ENCODE assay signal across 24 mouse cellular contexts in the genomic region with DNA sequence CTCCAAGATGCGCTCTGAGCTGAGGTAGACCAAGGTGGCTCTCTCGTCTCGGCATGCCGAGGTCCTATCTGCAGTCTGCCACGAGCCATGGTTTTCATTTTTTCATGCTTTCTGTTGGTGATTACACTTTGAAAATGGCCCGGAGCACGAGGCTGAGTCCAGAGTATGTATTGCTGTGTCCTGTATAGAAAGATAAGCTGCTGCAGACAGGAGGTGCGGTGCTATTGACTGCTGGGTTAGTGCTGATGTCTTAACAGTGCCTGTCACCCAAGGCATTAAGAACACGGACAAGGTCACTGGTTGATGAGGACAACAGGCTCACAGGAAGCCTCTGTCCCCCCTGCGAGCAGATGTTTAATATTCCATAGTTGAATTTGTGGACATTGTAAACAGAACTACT. TPM values are rescaled to one million over a fixed set of nuclear protein-coding genes. Genes with fewer than 3 reads are reported as not detected.
DNase-seq lines count a peak whose midpoint lies in the region; ATAC-seq and TF ChIP-seq lines count a peak whose summit lies in the region.
"Had no signal": no experiment of that assay in that cellular context is flagged by ENCODE, and none has a peak within 500 bp of the region (broad histone marks: within the 10 kb centered on the region; RNA-seq: fewer than 3 reads in every experiment).

No protein-coding gene starts in this region.

- TF ChIP-seq CTCF in intestine, postnatal 0 days (IDR thresholded peaks at IDR 0.05; ENCODE audit: low read depth): no peak

- H3K9ac ChIP-seq in heart, embryonic 15.5 days: no peak overlapping the region
- H3K9ac ChIP-seq in intestine, embryonic 15.5 days: no peak overlapping the region
- H3K9ac ChIP-seq in intestine, postnatal 0 days (ENCODE audit: low read depth, low read length): no peak overlapping the region
- H3K9ac ChIP-seq in liver, embryonic 15.5 days: no peak overlapping the region
- H3K9ac ChIP-seq: forebrain, embryonic 13.5 days; hindbrain, embryonic 12.5 days; lung, embryonic 15.5 days; midbrain, embryonic 12.5 days; neural tube, embryonic 12.5 days had no signal

- DNase-seq in heart, adult 18-20 months: no peak
- no peak for DNase-seq in spleen, adult 12 weeks (ENCODE audit: low spot score)
- DNase-seq in adrenal gland, postnatal 25 days: no peak
- DNase-seq: adrenal gland, adult 2 months; B cell, adult 2 months; gastrocnemius, postnatal 10 days; heart, postnatal 36 days; right cerebral cortex, adult 18-20 months; thymus, adult 2 months; thymus, postnatal 4 days had no signal

- H3K4me3 ChIP-seq in heart, embryonic 15.5 days: no peak overlapping the region
- H3K4me3 ChIP-seq in intestine, embryonic 15.5 days (replicated peaks): no peak overlapping the region
- H3K4me3 ChIP-seq in intestine, postnatal 0 days (ENCODE audit: low read depth, low read length): no peak overlapping the region
- H3K4me3 ChIP-seq in liver, embryonic 15.5 days (replicated peaks): no peak overlapping the region
- H3K4me3 ChIP-seq: forebrain, embryonic 13.5 days; hindbrain, embryonic 12.5 days; layer of hippocampus, adult 2 months; lung, embryonic 15.5 days; midbrain, embryonic 12.5 days; myocyte; neural tube, embryonic 12.5 days had no signal

- H3K4me1 ChIP-seq in heart, embryonic 15.5 days (replicated peaks): peaks cover 5% of the 10 kb centered on the region
- H3K4me1 ChIP-seq in intestine, embryonic 15.5 days (replicated peaks): no peaks in the 10 kb centered on the region
- no peaks in the 10 kb centered on the region for H3K4me1 ChIP-seq in intestine, postnatal 0 days (replicated peaks; ENCODE audit: control insufficient read depth, insufficient read depth, low read length)
- peaks cover 11% of the 10 kb centered on the region; the same call in 1 of the 2 replicates for H3K4me1 ChIP-seq in liver, embryonic 15.5 days (replicated peaks)
- H3K4me1 ChIP-seq: forebrain, embryonic 13.5 days; hindbrain, embryonic 12.5 days; lung, embryonic 15.5 days; midbrain, embryonic 12.5 days; neural tube, embryonic 12.5 days had no signal

- no peak for ATAC-seq in heart, embryonic 15.5 days (replicated peaks; ENCODE audit: insufficient number of reproducible peaks, insufficient read depth, low FRiP score, low read depth)
- 0 out of 2 replicates have a peak, but pooled peaks have one; percentile 25 for ATAC-seq in intestine, embryonic 15.5 days
- ATAC-seq in intestine, postnatal 0 days: peak; percentile 70
- ATAC-seq in liver, embryonic 15.5 days (ENCODE audit: insufficient read depth): peak; percentile 46; the same call in 1 of the 2 replicates
- ATAC-seq: activated CD4-positive, CD25-positive, alpha-beta regulatory T cell, adult 4 months; forebrain, embryonic 13.5 days; hindbrain, postnatal 0 days had no signal

- H3K4me2 ChIP-seq in heart, embryonic 15.5 days: no peak overlapping the region
- H3K4me2 ChIP-seq in intestine, embryonic 15.5 days (replicated peaks): no peak overlapping the region
- peak overlapping the region; percentile 37 for H3K4me2 ChIP-seq in intestine, postnatal 0 days (replicated peaks; ENCODE audit: low read depth)
- H3K4me2 ChIP-seq in liver, embryonic 15.5 days: no peak overlapping the region
- H3K4me2 ChIP-seq: forebrain, embryonic 13.5 days; hindbrain, embryonic 12.5 days; lung, embryonic 15.5 days; midbrain, embryonic 12.5 days; neural tube, embryonic 12.5 days had no signal

- WGBS in heart, embryonic 15.5 days: 60% methylated on average over 10 of the region's 10 CpGs
- WGBS in intestine, embryonic 15.5 days: 75% methylated on average over 10 of the region's 10 CpGs
- 59% methylated on average over 10 of the region's 10 CpGs for WGBS in intestine, postnatal 0 days
- WGBS in liver, embryonic 15.5 days (ENCODE audit: insufficient replicate concordance): 56% methylated on average over 10 of the region's 10 CpGs

- no peaks in the 10 kb centered on the region for H3K9me3 ChIP-seq in heart, embryonic 15.5 days (replicated peaks)
- no peaks in the 10 kb centered on the region for H3K9me3 ChIP-seq in intestine, embryonic 15.5 days
- H3K9me3 ChIP-seq in intestine, postnatal 0 days (ENCODE audit: control insufficient read depth): no peaks in the 10 kb centered on the region
- H3K9me3 ChIP-seq in liver, embryonic 15.5 days (replicated peaks): no peaks in the 10 kb centered on the region
- H3K9me3 ChIP-seq: forebrain, embryonic 13.5 days; hindbrain, embryonic 12.5 days; lung, embryonic 15.5 days; midbrain, embryonic 12.5 days; neural tube, embryonic 12.5 days had no signal

- H3K36me3 ChIP-seq in heart, embryonic 15.5 days: peaks cover 82% of the 10 kb centered on the region
- peaks cover 29% of the 10 kb centered on the region for H3K36me3 ChIP-seq in intestine, embryonic 15.5 days
- peaks cover 83% of the 10 kb centered on the region for H3K36me3 ChIP-seq in intestine, postnatal 0 days (ENCODE audit: control insufficient read depth, insufficient read depth)
- H3K36me3 ChIP-seq in liver, embryonic 15.5 days (replicated peaks): peaks cover 94% of the 10 kb centered on the region

- no peaks in the 10 kb centered on the region for H3K27me3 ChIP-seq in heart, embryonic 15.5 days
- H3K27me3 ChIP-seq in intestine, embryonic 15.5 days (replicated peaks): no peaks in the 10 kb centered on the region
- H3K27me3 ChIP-seq in intestine, postnatal 0 days (replicated peaks; ENCODE audit: control insufficient read depth, insufficient read depth, low read length): no peaks in the 10 kb centered on the region
- H3K27me3 ChIP-seq in liver, embryonic 15.5 days: no peaks in the 10 kb centered on the region
- H3K27me3 ChIP-seq: forebrain, embryonic 13.5 days; hindbrain, embryonic 12.5 days; lung, embryonic 15.5 days; midbrain, embryonic 12.5 days; neural tube, embryonic 12.5 days had no signal

- H3K27ac ChIP-seq in heart, embryonic 15.5 days: 0 out of 2 replicates have a peak overlapping the region, but pooled peaks have one; percentile 2
- no peak overlapping the region for H3K27ac ChIP-seq in intestine, embryonic 15.5 days
- peak overlapping the region; percentile 64 for H3K27ac ChIP-seq in intestine, postnatal 0 days (ENCODE audit: low read depth, low read length)
- H3K27ac ChIP-seq in liver, embryonic 15.5 days (replicated peaks): no peak overlapping the region
- H3K27ac ChIP-seq: forebrain, embryonic 13.5 days; hindbrain, embryonic 12.5 days; hindbrain, postnatal 0 days; layer of hippocampus, adult 2 months; lung, embryonic 15.5 days; midbrain, embryonic 12.5 days; neural tube, embryonic 12.5 days; stomach, postnatal 0 days had no signal

RNA-seq across cellular contexts. Expression of a gene that starts 34.9 kb away (rescaled TPM):
- polyA plus RNA-seq in heart, embryonic 15.5 days (2015; fragmentation: Nextera tagmentation; extraction: Ambion mirVana): 70.0 and 82.1 TPM in 2 replicates
- 10 to 100 TPM; 40.5 to 42.2 TPM for total RNA-seq in heart, adult 18-20 months (2021)
- 92.2 and 107 TPM in 2 replicates for polyA plus RNA-seq in intestine, embryonic 15.5 days (2015; fragmentation: Nextera tagmentation; extraction: Ambion mirVana)
- 20.8 and 22.1 TPM in 2 replicates for polyA plus RNA-seq in intestine, postnatal 0 days (2015; fragmentation: Nextera tagmentation; extraction: Ambion mirVana)
- 44.7 and 50.6 TPM in 2 replicates for polyA plus RNA-seq in liver, embryonic 15.5 days (2015; fragmentation: Nextera tagmentation; extraction: Ambion mirVana)
- 67.6 and 83.7 TPM in 2 replicates for total RNA-seq in adrenal gland, postnatal 25 days (2021)

Comparison
In these comparisons a context has a peak if more than half of its experiments do, and no peak if none do; other contexts are left out.
1. H3K27ac ChIP-seq: peak in heart, embryonic 15.5 days (single experiment) and intestine, postnatal 0 days (single experiment); none in intestine, embryonic 15.5 days (single experiment) and liver, embryonic 15.5 days (single experiment).